Mouse (Mus musculus): ENCODE results near the gene Vars. TPM values are rescaled to one million over a fixed set of nuclear protein-coding genes. Genes with fewer than 3 reads are reported as not detected.
A peak's percentile ranks its signal among the peaks of the same experiment; 100 is the strongest.

Vars gene
- polyA plus RNA-seq, 1 experiment from 2014 or later = 132 TPM

- WGBS = under 1% methylated on average over 27 of the region's 27 CpGs
- peak overlapping the region; percentile 94 for H3K4me2 ChIP-seq (replicated peaks; ENCODE audit: low read depth, low read length)
- H3K4me1 ChIP-seq (ENCODE audit: insufficient read depth, low read length) = peaks cover 53% of the 10 kb centered on the region
- H3K27me3 ChIP-seq (ENCODE audit: insufficient read depth, low read length) = no peaks in the 10 kb centered on the region
- H3K9me3 ChIP-seq (ENCODE audit: low read length) = no peaks in the 10 kb centered on the region
- H3K4me3 ChIP-seq (ENCODE audit: low read length) = peak overlapping the region; percentile 86
- peak overlapping the region; percentile 96 for H3K9ac ChIP-seq (replicated peaks; ENCODE audit: low read length)
- H3K36me3 ChIP-seq (ENCODE audit: insufficient read depth, low read length) = peaks cover 27% of the 10 kb centered on the region
- H3K27ac ChIP-seq (ENCODE audit: low read length) = peak overlapping the region; percentile 99
- peak; percentile 22 for ATAC-seq (ENCODE audit: low FRiP score, low TSS enrichment)
Measured at GRCm38 (mm10) chr17:35050126-35050750, 49.5 kb downstream of the Vars start.

- Histone ChIP-seq H3K9ac (replicated peaks; ENCODE audit: low read length) (peak overlapping the region; percentile 96), H3K4me3 (ENCODE audit: low read length) (peak overlapping the region; percentile 86), H3K4me1 (ENCODE audit: insufficient read depth, low read length) (peaks cover 50% of the 10 kb centered on the region), H3K4me2 (replicated peaks; ENCODE audit: low read depth, low read length) (peak overlapping the region; percentile 94), H3K27ac (ENCODE audit: low read length) (peak overlapping the region; percentile 99), H3K36me3 (ENCODE audit: insufficient read depth, low read length) (peaks cover 39% of the 10 kb centered on the region), H3K9me3 (ENCODE audit: low read length) (no peaks in the 10 kb centered on the region), H3K27me3 (ENCODE audit: insufficient read depth, low read length) (no peaks in the 10 kb centered on the region)
- peak; percentile 74 for ATAC-seq (ENCODE audit: low FRiP score, low TSS enrichment)
- WGBS = under 1% methylated on average over 21 of the region's 21 CpGs
Measured at GRCm38 (mm10) chr17:35051156-35052086, 50.6 kb downstream of the Vars start.

- Histone ChIP-seq H3K27ac (ENCODE audit: low read length) (peak overlapping the region; percentile 99), H3K4me3 (ENCODE audit: low read length) (peak overlapping the region; percentile 86), H3K27me3 (ENCODE audit: insufficient read depth, low read length) (no peaks in the 10 kb centered on the region), H3K9ac (replicated peaks; ENCODE audit: low read length) (peak overlapping the region; percentile 96), H3K4me1 (ENCODE audit: insufficient read depth, low read length) (peaks cover 44% of the 10 kb centered on the region), H3K36me3 (ENCODE audit: insufficient read depth, low read length) (peaks cover 46% of the 10 kb centered on the region), H3K4me2 (replicated peaks; ENCODE audit: low read depth, low read length) (peak overlapping the region; percentile 94), H3K9me3 (ENCODE audit: low read length) (no peaks in the 10 kb centered on the region)
- WGBS = 72% methylated on average over 12 of the region's 12 CpGs
- no peak for ATAC-seq (ENCODE audit: low FRiP score, low TSS enrichment)
Measured at GRCm38 (mm10) chr17:35052271-35052798, 51.5 kb downstream of the Vars start.

- Histone ChIP-seq H3K4me3 (ENCODE audit: low read length) (no peak overlapping the region), H3K4me1 (ENCODE audit: insufficient read depth, low read length) (peaks cover 36% of the 10 kb centered on the region), H3K4me2 (replicated peaks; ENCODE audit: low read depth, low read length) (no peak overlapping the region), H3K9me3 (ENCODE audit: low read length) (no peaks in the 10 kb centered on the region), H3K27me3 (ENCODE audit: insufficient read depth, low read length) (no peaks in the 10 kb centered on the region), H3K27ac (ENCODE audit: low read length) (no peak overlapping the region), H3K9ac (replicated peaks; ENCODE audit: low read length) (no peak overlapping the region), H3K36me3 (ENCODE audit: insufficient read depth, low read length) (peaks cover 63% of the 10 kb centered on the region)
- 92% methylated on average over 7 of the region's 7 CpGs for WGBS
- ATAC-seq (ENCODE audit: low FRiP score, low TSS enrichment) = no peak
Measured at GRCm38 (mm10) chr17:35055691-35056495, 55.1 kb downstream of the Vars start.

GRCm38 (mm10) chr17:35057090-35057489, 56.3 kb downstream of the Vars start:
- peaks cover 73% of the 10 kb centered on the region for H3K36me3 ChIP-seq (ENCODE audit: insufficient read depth, low read length)
- no peaks in the 10 kb centered on the region for H3K9me3 ChIP-seq (ENCODE audit: low read length)
- H3K27me3 ChIP-seq (ENCODE audit: insufficient read depth, low read length) = no peaks in the 10 kb centered on the region
- no peak overlapping the region for H3K9ac ChIP-seq (replicated peaks; ENCODE audit: low read length)
- ATAC-seq (ENCODE audit: low FRiP score, low TSS enrichment) = no peak
- 83% methylated on average over 3 of the region's 3 CpGs for WGBS
- no peak overlapping the region for H3K4me3 ChIP-seq (ENCODE audit: low read length)
- no peak overlapping the region for H3K27ac ChIP-seq (ENCODE audit: low read length)
- H3K4me1 ChIP-seq (ENCODE audit: insufficient read depth, low read length) = peaks cover 38% of the 10 kb centered on the region
- H3K4me2 ChIP-seq (replicated peaks; ENCODE audit: low read depth, low read length) = no peak overlapping the region

- Histone ChIP-seq H3K9ac (replicated peaks; ENCODE audit: low read length) (peak overlapping the region; percentile 95; the same call in 1 of the 2 replicates), H3K36me3 (ENCODE audit: insufficient read depth, low read length) (peaks cover 72% of the 10 kb centered on the region), H3K4me3 (ENCODE audit: low read length) (peak overlapping the region; percentile 93), H3K27ac (ENCODE audit: low read length) (peak overlapping the region; percentile 96), H3K4me2 (replicated peaks; ENCODE audit: low read depth, low read length) (peak overlapping the region; percentile 84; the same call in 1 of the 2 replicates), H3K9me3 (ENCODE audit: low read length) (no peaks in the 10 kb centered on the region), H3K27me3 (ENCODE audit: insufficient read depth, low read length) (no peaks in the 10 kb centered on the region), H3K4me1 (ENCODE audit: insufficient read depth, low read length) (peaks cover 28% of the 10 kb centered on the region)
- WGBS = 57% methylated on average over 9 of the region's 9 CpGs
- no peak for ATAC-seq (ENCODE audit: low FRiP score, low TSS enrichment)
Measured at GRCm38 (mm10) chr17:35058316-35058715, 57.5 kb downstream of the Vars start.

- peak; percentile 95 for ATAC-seq (ENCODE audit: low FRiP score, low TSS enrichment)
- Histone ChIP-seq H3K4me2 (replicated peaks; ENCODE audit: low read depth, low read length) (peak within 1 kb of the TSS; percentile 84), H3K4me1 (ENCODE audit: insufficient read depth, low read length) (peaks cover 33% of the 10 kb centered on the region), H3K27me3 (ENCODE audit: insufficient read depth, low read length) (no peaks in the 10 kb centered on the region), H3K36me3 (ENCODE audit: insufficient read depth, low read length) (peaks cover 64% of the 10 kb centered on the region), H3K9me3 (ENCODE audit: low read length) (no peaks in the 10 kb centered on the region), H3K27ac (ENCODE audit: low read length) (peak within 1 kb of the TSS; percentile 96), H3K4me3 (ENCODE audit: low read length) (peak within 1 kb of the TSS; percentile 93), H3K9ac (replicated peaks; ENCODE audit: low read length) (peak within 1 kb of the TSS; percentile 95)
- under 1% methylated on average over 57 of the region's 57 CpGs for WGBS
Measured at GRCm38 (mm10) chr17:35058911-35059892, 58.4 kb downstream of the Vars start, which contains the start of gene Ddah2. Gene Ddah2, plus strand, starts transcription at chr17:35059035.

GRCm38 (mm10) chr17:35060071-35060470, 59.3 kb downstream of the Vars start:
- Histone ChIP-seq H3K9ac (replicated peaks; ENCODE audit: low read length) (peak overlapping the region; percentile 95), H3K4me3 (ENCODE audit: low read length) (peak overlapping the region; percentile 93), H3K36me3 (ENCODE audit: insufficient read depth, low read length) (peaks cover 57% of the 10 kb centered on the region), H3K4me1 (ENCODE audit: insufficient read depth, low read length) (peaks cover 39% of the 10 kb centered on the region), H3K27me3 (ENCODE audit: insufficient read depth, low read length) (no peaks in the 10 kb centered on the region), H3K4me2 (replicated peaks; ENCODE audit: low read depth, low read length) (peak overlapping the region; percentile 84), H3K27ac (ENCODE audit: low read length) (no peak overlapping the region), H3K9me3 (ENCODE audit: low read length) (no peaks in the 10 kb centered on the region)
- no peak for ATAC-seq (ENCODE audit: low FRiP score, low TSS enrichment)
- 14% methylated on average over 14 of the region's 14 CpGs for WGBS

All from kidney, embryonic 16.5 days (tissue).